Mouse (Mus musculus) hindbrain, embryonic 14.5 days (tissue): ENCODE measurements around the gene Nfasc. TPM values are rescaled to one million over a fixed set of nuclear protein-coding genes. Genes with fewer than 3 reads are reported as not detected.

Source experiments
- ATAC-seq: fragments of 200-750 bp; cut with Nextera tagmentation; 2 replicates; pipeline ENCODE4 v1.8.0; 2017; ENCODE audit warnings: moderate number of reproducible peaks, mild to moderate bottlenecking, moderate TSS enrichment, moderate library complexity; ENCODE audit not compliant: low FRiP score
- DNase-seq: peaks from one replicate; pipeline ENCODE4 v3.0.0-alpha.2; 2015; ENCODE audit warnings: low spot score
- H3K27ac ChIP-seq: fragments of 300-500 bp; sonication (generic); 2 replicates; pipeline ENCODE4 v1.5.1; 2014; ENCODE audit warnings: mild to moderate bottlenecking, moderate library complexity
- H3K27me3 ChIP-seq: fragments of 300-500 bp; sonication (generic); 2 replicates; pipeline ENCODE4 v1.6.1; 2014; ENCODE audit warnings: mild to moderate bottlenecking, low read length, mixed read lengths; ENCODE audit not compliant: control insufficient read depth, insufficient read depth
- H3K36me3 ChIP-seq: fragments of 300-500 bp; sonication (generic); replicated peaks from 2 replicates; pipeline ENCODE4 v1.6.1; 2014; ENCODE audit not compliant: control insufficient read depth, insufficient read depth
- H3K4me1 ChIP-seq: fragments of 300-500 bp; sonication (generic); replicated peaks from 2 replicates; pipeline ENCODE4 v1.6.1; 2014; ENCODE audit warnings: antibody characterized with exemption, low read length, mixed read lengths; ENCODE audit not compliant: control insufficient read depth, insufficient read depth
- H3K4me2 ChIP-seq: fragments of 300-500 bp; sonication (generic); replicated peaks from 2 replicates; pipeline ENCODE4 v1.6.1; 2014; ENCODE audit warnings: mild to moderate bottlenecking, moderate library complexity
- H3K4me3 ChIP-seq: fragments of 300-500 bp; sonication (generic); replicated peaks from 2 replicates; pipeline ENCODE4 v1.5.1; 2014; ENCODE audit warnings: mild to moderate bottlenecking, low read length
- H3K9ac ChIP-seq: fragments of 300-500 bp; sonication (generic); 2 replicates; pipeline ENCODE4 v1.6.1; 2014
- H3K9me3 ChIP-seq: fragments of 300-500 bp; sonication (generic); 2 replicates; pipeline ENCODE4 v1.6.1; 2016; ENCODE audit warnings: low read length; ENCODE audit not compliant: control insufficient read depth
- WGBS: fragments of 180-500 bp; shearing (Covaris S2); extraction: QIAGEN DNeasy Blood & Tissue Kit; methylation state at CpG from one replicate; pipeline ENCODE4 v1.1.7; 2014; 5-methylcytosine and 5-hydroxymethylcytosine counted together
- polyA plus RNA-seq: library from polyadenylated mRNA; unstranded; fragments of >200 nt; fragmentation: Nextera tagmentation; extraction: Ambion mirVana; gene quantifications from 2 replicates; pipeline ENCODE4 v1.2.1, GENCODE M21; 2014

The Nfasc gene
- polyA plus RNA-seq: 42.8 and 44.9 TPM in 2 replicates

DNA sequence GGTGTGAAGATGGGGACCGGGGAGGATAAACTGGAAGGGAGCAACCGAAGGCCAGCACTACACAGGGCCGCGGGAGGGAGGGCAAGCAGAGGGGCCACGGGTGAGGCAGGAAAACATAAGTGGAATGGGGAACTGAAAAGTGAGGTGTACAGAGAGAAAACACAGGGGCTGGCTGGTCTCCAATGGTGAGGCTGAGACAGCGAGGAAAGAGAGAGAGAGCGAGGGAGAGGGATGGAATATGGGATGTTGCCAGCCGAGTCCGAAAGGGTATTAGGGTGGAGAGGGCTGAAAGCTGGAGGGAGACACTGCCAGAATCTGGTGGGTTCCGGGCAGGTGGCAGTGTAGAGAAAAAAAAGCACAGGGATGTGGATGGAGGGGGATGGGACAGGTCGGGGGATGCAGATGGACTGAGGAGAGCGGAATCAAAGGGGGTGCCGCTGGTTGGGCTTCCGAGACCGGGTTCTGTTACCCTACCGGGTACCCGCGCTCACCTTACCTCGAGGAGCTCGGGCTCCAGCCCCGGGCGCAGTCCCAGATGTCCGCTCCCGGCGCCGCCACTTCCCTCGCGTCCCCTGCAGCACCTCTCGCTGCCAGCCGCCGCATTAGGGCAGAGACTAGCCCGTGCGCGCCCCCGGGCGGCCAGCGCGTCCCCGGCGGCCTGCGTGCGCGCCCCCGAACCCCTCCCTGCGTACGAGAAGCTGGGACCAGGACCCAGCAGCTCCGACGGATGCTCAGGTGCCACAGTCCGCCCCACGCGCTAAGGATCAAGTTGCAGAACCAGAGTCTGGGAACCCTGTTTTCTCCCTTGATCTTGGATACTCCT lies at the start of gene Nfasc:
Nfasc (minus strand) TSS at position 623 of the 823 bp plus-strand sequence.
- H3K9ac ChIP-seq: peak within 1 kb of the TSS; percentile 80
- H3K9me3 ChIP-seq: no peaks in the 10 kb centered on the region
- ATAC-seq: peak; percentile 80
- H3K36me3 ChIP-seq: no peaks in the 10 kb centered on the region
- peak within 1 kb of the TSS; percentile 84 for H3K4me2 ChIP-seq
- H3K4me3 ChIP-seq: peak within 1 kb of the TSS; percentile 62
- 2% methylated on average over 43 of the region's 51 CpGs for WGBS
- peaks cover 36% of the 10 kb centered on the region for H3K4me1 ChIP-seq
- peak; percentile 89 for DNase-seq
- no peaks in the 10 kb centered on the region for H3K27me3 ChIP-seq
- H3K27ac ChIP-seq: peak within 1 kb of the TSS; percentile 92

GRCm38 (mm10) chr1:132791049-132791448 lies 49.5 kb upstream of the Nfasc start:
- H3K27me3 ChIP-seq: no peaks in the 10 kb centered on the region
- 90% methylated on average over 6 of the region's 6 CpGs for WGBS
- DNase-seq (no peak), ATAC-seq (no peak)
- H3K4me1 ChIP-seq: peaks cover 8% of the 10 kb centered on the region
- no peaks in the 10 kb centered on the region for H3K36me3 ChIP-seq
- no peaks in the 10 kb centered on the region for H3K9me3 ChIP-seq
- H3K4me2 ChIP-seq: no peak overlapping the region
- H3K27ac ChIP-seq: no peak overlapping the region
- no peak overlapping the region for H3K9ac ChIP-seq
- no peak overlapping the region for H3K4me3 ChIP-seq

DNA sequence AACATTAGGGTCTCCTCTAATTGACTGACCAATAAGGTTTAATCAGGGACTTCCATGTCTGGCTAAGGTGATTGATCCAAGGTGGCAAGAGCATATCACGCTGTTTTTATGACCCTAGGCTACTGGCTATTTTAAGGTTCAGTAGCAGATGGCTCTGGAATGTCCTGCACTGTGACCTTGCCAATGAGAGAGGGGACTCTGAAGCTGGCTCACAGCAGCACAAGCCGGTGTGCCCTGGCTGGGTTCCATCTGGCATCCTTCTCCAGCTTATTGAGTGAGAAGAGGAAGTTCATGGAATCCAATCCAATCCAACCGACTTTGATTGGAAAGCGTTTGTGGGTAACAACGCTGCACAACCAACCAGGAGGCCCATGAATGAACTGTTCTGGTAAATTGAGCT lies 45.3 kb upstream of the Nfasc start:
- Histone ChIP-seq H3K4me1 (peaks cover 8% of the 10 kb centered on the region), H3K36me3 (no peaks in the 10 kb centered on the region), H3K9ac (no peak overlapping the region), H3K27ac (no peak overlapping the region), H3K4me3 (no peak overlapping the region), H3K4me2 (no peak overlapping the region), H3K9me3 (no peaks in the 10 kb centered on the region), H3K27me3 (no peaks in the 10 kb centered on the region)
- ATAC-seq (no peak), DNase-seq (no peak)
- 67% methylated on average over 5 of the region's 5 CpGs for WGBS

- ATAC-seq (peak; percentile 43; the same call in 1 of the 2 replicates), DNase-seq (no peak)
- H3K36me3 ChIP-seq: no peaks in the 10 kb centered on the region
- WGBS: 52% methylated on average over 13 of the region's 13 CpGs
- H3K27me3 ChIP-seq: no peaks in the 10 kb centered on the region
- no peak overlapping the region for H3K4me2 ChIP-seq
- no peak overlapping the region for H3K9ac ChIP-seq
- 0 out of 2 replicates have a peak overlapping the region, but pooled peaks have one; percentile 7 for H3K27ac ChIP-seq
- peaks cover 1% of the 10 kb centered on the region for H3K4me1 ChIP-seq
- no peak overlapping the region for H3K4me3 ChIP-seq
- no peaks in the 10 kb centered on the region for H3K9me3 ChIP-seq
These were observed 40.2 kb upstream of the Nfasc start for GRCm38 (mm10) chr1:132781607-132782445.

DNA sequence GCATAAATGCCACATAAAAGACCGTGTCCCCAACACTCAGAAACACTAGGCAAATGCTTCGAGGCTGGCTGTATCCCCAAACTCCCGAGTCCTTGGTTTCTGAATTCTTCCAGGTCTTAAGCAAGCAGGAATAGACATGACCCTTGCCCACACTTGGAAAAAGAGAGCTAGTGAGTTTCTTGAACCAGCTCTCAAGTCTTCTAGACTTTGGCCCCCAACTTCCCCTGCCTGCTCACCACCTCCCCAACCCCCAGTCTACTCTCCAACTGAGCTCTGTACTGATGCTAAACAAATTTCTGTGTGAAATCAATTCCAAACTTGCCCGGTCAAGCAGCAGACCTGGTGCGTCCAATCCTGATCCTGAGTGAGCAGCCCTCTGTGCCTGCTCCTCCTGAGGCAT lies 39.4 kb upstream of the Nfasc start:
- Histone ChIP-seq H3K27me3 (no peaks in the 10 kb centered on the region), H3K4me2 (no peak overlapping the region), H3K4me3 (no peak overlapping the region), H3K9ac (no peak overlapping the region), H3K27ac (no peak overlapping the region), H3K4me1 (no peaks in the 10 kb centered on the region; the same call in 1 of the 2 replicates), H3K36me3 (no peaks in the 10 kb centered on the region), H3K9me3 (no peaks in the 10 kb centered on the region)
- 85% methylated on average over 5 of the region's 5 CpGs for WGBS
- no peak for ATAC-seq
- no peak for DNase-seq

GRCm38 (mm10) chr1:132780254-132780653 lies 38.7 kb upstream of the Nfasc start:
- ATAC-seq (no peak), DNase-seq (no peak)
- no peak overlapping the region for H3K9ac ChIP-seq
- H3K4me2 ChIP-seq: no peak overlapping the region
- H3K36me3 ChIP-seq: no peaks in the 10 kb centered on the region
- no peaks in the 10 kb centered on the region; the same call in 1 of the 2 replicates for H3K4me1 ChIP-seq
- no peaks in the 10 kb centered on the region for H3K9me3 ChIP-seq
- no peaks in the 10 kb centered on the region for H3K27me3 ChIP-seq
- 96% methylated on average over 1 of the region's 1 CpGs for WGBS
- no peak overlapping the region for H3K4me3 ChIP-seq
- no peak overlapping the region for H3K27ac ChIP-seq

GRCm38 (mm10) chr1:132774959-132775358 lies 33.4 kb upstream of the Nfasc start:
- Histone ChIP-seq H3K9ac (no peak overlapping the region), H3K27me3 (no peaks in the 10 kb centered on the region), H3K9me3 (no peaks in the 10 kb centered on the region), H3K4me1 (no peaks in the 10 kb centered on the region), H3K4me3 (no peak overlapping the region), H3K27ac (no peak overlapping the region), H3K36me3 (no peaks in the 10 kb centered on the region), H3K4me2 (no peak overlapping the region)
- DNase-seq (no peak), ATAC-seq (no peak)
- WGBS: 88% methylated on average over 6 of the region's 6 CpGs

DNA sequence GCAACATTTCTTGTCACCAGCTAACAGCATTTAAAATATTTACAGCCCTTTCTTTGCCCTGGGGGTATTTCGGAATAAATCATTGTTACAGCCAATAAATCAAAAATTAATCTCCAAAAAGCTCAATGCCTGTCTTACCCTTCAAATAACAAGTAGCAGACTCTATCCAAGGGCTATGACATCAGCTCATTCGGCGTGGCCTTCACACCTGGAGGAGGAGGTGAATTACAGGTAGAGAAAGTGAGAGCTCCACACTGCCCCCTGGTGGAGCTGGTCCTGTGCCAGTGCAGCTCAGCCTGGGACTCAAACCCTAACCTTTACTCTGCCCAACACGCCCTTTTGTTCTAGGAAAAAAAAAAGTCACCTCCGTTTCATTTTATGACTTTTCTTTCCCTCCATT lies 29.8 kb upstream of the Nfasc start:
- no peak for ATAC-seq
- no peak overlapping the region for H3K4me2 ChIP-seq
- no peak overlapping the region for H3K27ac ChIP-seq
- H3K9ac ChIP-seq: no peak overlapping the region
- DNase-seq: no peak
- no peaks in the 10 kb centered on the region for H3K9me3 ChIP-seq
- WGBS: 32% methylated on average over 5 of the region's 5 CpGs
- H3K36me3 ChIP-seq: no peaks in the 10 kb centered on the region
- H3K27me3 ChIP-seq: no peaks in the 10 kb centered on the region
- peaks cover 4% of the 10 kb centered on the region for H3K4me1 ChIP-seq
- no peak overlapping the region for H3K4me3 ChIP-seq

DNA sequence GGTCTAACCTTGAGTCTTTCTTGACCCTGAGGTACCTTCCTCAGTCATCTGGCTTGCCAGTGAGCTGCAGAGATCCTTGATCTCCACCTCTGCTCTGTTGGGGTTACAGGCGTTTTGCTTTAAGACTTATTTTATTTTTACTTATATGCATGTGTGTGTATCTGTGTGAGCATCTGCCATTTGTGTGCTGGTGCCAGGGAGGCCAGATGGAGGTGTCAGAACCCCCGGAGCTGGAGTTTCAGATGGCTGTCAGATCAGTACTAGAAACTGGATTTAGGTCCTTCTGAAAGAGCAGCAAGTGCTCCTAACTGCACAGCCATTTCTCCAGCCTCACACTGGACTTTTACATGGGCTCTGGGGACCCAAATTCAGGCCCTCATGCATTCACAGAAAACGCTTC lies 28.0 kb upstream of the Nfasc start:
- DNase-seq (no peak), ATAC-seq (no peak)
- WGBS: 70% methylated on average over 3 of the region's 3 CpGs

More for the DNA sequence above, 28.0 kb upstream of the Nfasc start:
- H3K4me1 ChIP-seq: peaks cover 18% of the 10 kb centered on the region
- H3K9me3 ChIP-seq: no peaks in the 10 kb centered on the region
- H3K27me3 ChIP-seq: no peaks in the 10 kb centered on the region
- H3K27ac ChIP-seq: no peak overlapping the region
- H3K4me3 ChIP-seq: no peak overlapping the region
- H3K4me2 ChIP-seq: no peak overlapping the region
- no peak overlapping the region for H3K9ac ChIP-seq
- H3K36me3 ChIP-seq: no peaks in the 10 kb centered on the region
